Mouse (Mus musculus): ENCODE measurements around the gene Khk. TPM values are rescaled to one million over a fixed set of nuclear protein-coding genes. Genes with fewer than 3 reads are reported as not detected.

Khk gene
- polyA plus RNA-seq, 1 experiment, result 1,266 TPM

- peaks cover 36% of the 10 kb centered on the region for H3K4me1 ChIP-seq (ENCODE audit: control insufficient read depth, insufficient read depth, low read length)
These were observed 13.7 kb upstream of the Khk start, which contains the start of gene Ost4 for GRCm38 (mm10) chr5:30907413-30908059. TSS of gene Ost4 (minus strand) at chr5:30907788.

GRCm38 (mm10) chr5:30908426-30909299 is 12.6 kb upstream of the Khk start:
- Histone ChIP-seq H3K27me3 (replicated peaks; ENCODE audit: control insufficient read depth, insufficient read depth, low read length) (no peaks in the 10 kb centered on the region), H3K4me1 (ENCODE audit: control insufficient read depth, insufficient read depth, low read length) (peaks cover 36% of the 10 kb centered on the region), H3K4me3 (ENCODE audit: insufficient read depth, low read depth, low read length) (peak overlapping the region; percentile 74), H3K36me3 (ENCODE audit: control insufficient read depth, insufficient read depth, low read length) (no peaks in the 10 kb centered on the region), H3K27ac (ENCODE audit: insufficient read depth, low read depth, low read length) (peak overlapping the region; percentile 90)
- peak; percentile 61 for DNase-seq
- 23% methylated on average over 13 of the region's 13 CpGs for WGBS
- TF ChIP-seq CTCF (conservative IDR thresholded peaks at IDR 0.05; ENCODE audit: insufficient read depth, insufficient read length, low read depth, low read length), result no peak
- no peak for TF ChIP-seq POLR2A (IDR thresholded peaks at IDR 0.05; ENCODE audit: low read depth, low read length)

More at GRCm38 (mm10) chr5:30907413-30908059, 13.7 kb upstream of the Khk start, which contains the start of gene Ost4:
- peak; percentile 99 for DNase-seq
- no peaks in the 10 kb centered on the region for H3K36me3 ChIP-seq (ENCODE audit: control insufficient read depth, insufficient read depth, low read length)
- no peak for TF ChIP-seq CTCF (conservative IDR thresholded peaks at IDR 0.05; ENCODE audit: insufficient read depth, insufficient read length, low read depth, low read length)
- TF ChIP-seq POLR2A (IDR thresholded peaks at IDR 0.05; ENCODE audit: low read depth, low read length), result no peak
- peak within 1 kb of the TSS; percentile 74 for H3K4me3 ChIP-seq (ENCODE audit: insufficient read depth, low read depth, low read length)
- WGBS, result under 1% methylated on average over 58 of the region's 58 CpGs
- peak within 1 kb of the TSS; percentile 90 for H3K27ac ChIP-seq (ENCODE audit: insufficient read depth, low read depth, low read length)
- no peaks in the 10 kb centered on the region for H3K27me3 ChIP-seq (replicated peaks; ENCODE audit: control insufficient read depth, insufficient read depth, low read length)

GRCm38 (mm10) chr5:30909300-30909659 is 12.0 kb upstream of the Khk start:
- Histone ChIP-seq H3K36me3 (ENCODE audit: control insufficient read depth, insufficient read depth, low read length) (no peaks in the 10 kb centered on the region), H3K27me3 (replicated peaks; ENCODE audit: control insufficient read depth, insufficient read depth, low read length) (no peaks in the 10 kb centered on the region), H3K27ac (ENCODE audit: insufficient read depth, low read depth, low read length) (peak overlapping the region; percentile 90), H3K4me3 (ENCODE audit: insufficient read depth, low read depth, low read length) (no peak overlapping the region), H3K4me1 (ENCODE audit: control insufficient read depth, insufficient read depth, low read length) (peaks cover 36% of the 10 kb centered on the region)
- no peak for TF ChIP-seq CTCF (conservative IDR thresholded peaks at IDR 0.05; ENCODE audit: insufficient read depth, insufficient read length, low read depth, low read length)
- TF ChIP-seq POLR2A (IDR thresholded peaks at IDR 0.05; ENCODE audit: low read depth, low read length), result no peak
- WGBS, result 14% methylated on average over 7 of the region's 7 CpGs
- peak; percentile 94 for DNase-seq

GRCm38 (mm10) chr5:30909863-30910262 is 11.4 kb upstream of the Khk start:
- H3K36me3 ChIP-seq (ENCODE audit: control insufficient read depth, insufficient read depth, low read length), result no peaks in the 10 kb centered on the region
- peak overlapping the region; percentile 90 for H3K27ac ChIP-seq (ENCODE audit: insufficient read depth, low read depth, low read length)
- 82% methylated on average over 7 of the region's 7 CpGs for WGBS
- peaks cover 36% of the 10 kb centered on the region for H3K4me1 ChIP-seq (ENCODE audit: control insufficient read depth, insufficient read depth, low read length)
- no peak overlapping the region for H3K4me3 ChIP-seq (ENCODE audit: insufficient read depth, low read depth, low read length)
- H3K27me3 ChIP-seq (replicated peaks; ENCODE audit: control insufficient read depth, insufficient read depth, low read length), result no peaks in the 10 kb centered on the region
- no peak for DNase-seq
- no peak for TF ChIP-seq CTCF (conservative IDR thresholded peaks at IDR 0.05; ENCODE audit: insufficient read depth, insufficient read length, low read depth, low read length)
- no peak for TF ChIP-seq POLR2A (IDR thresholded peaks at IDR 0.05; ENCODE audit: low read depth, low read length)

- TF ChIP-seq CTCF (conservative IDR thresholded peaks at IDR 0.05; ENCODE audit: insufficient read depth, insufficient read length, low read depth, low read length) (no peak), POLR2A (IDR thresholded peaks at IDR 0.05; ENCODE audit: low read depth, low read length) (no peak)
- H3K36me3 ChIP-seq (ENCODE audit: control insufficient read depth, insufficient read depth, low read length), result no peaks in the 10 kb centered on the region
- H3K4me3 ChIP-seq (ENCODE audit: insufficient read depth, low read depth, low read length), result no peak overlapping the region
- H3K27me3 ChIP-seq (replicated peaks; ENCODE audit: control insufficient read depth, insufficient read depth, low read length), result no peaks in the 10 kb centered on the region
- peaks cover 39% of the 10 kb centered on the region for H3K4me1 ChIP-seq (ENCODE audit: control insufficient read depth, insufficient read depth, low read length)
- DNase-seq, result peak; percentile 63
- peak overlapping the region; percentile 34; the same call in 1 of the 2 replicates for H3K27ac ChIP-seq (ENCODE audit: insufficient read depth, low read depth, low read length)
These were observed 10.8 kb upstream of the Khk start for GRCm38 (mm10) chr5:30910481-30910880.

- Histone ChIP-seq H3K27me3 (replicated peaks; ENCODE audit: control insufficient read depth, insufficient read depth, low read length) (no peaks in the 10 kb centered on the region), H3K4me1 (ENCODE audit: control insufficient read depth, insufficient read depth, low read length) (peaks cover 42% of the 10 kb centered on the region), H3K4me3 (ENCODE audit: insufficient read depth, low read depth, low read length) (no peak overlapping the region), H3K27ac (ENCODE audit: insufficient read depth, low read depth, low read length) (peak overlapping the region; percentile 1; the same call in 1 of the 2 replicates), H3K36me3 (ENCODE audit: control insufficient read depth, insufficient read depth, low read length) (no peaks in the 10 kb centered on the region)
- WGBS, result 66% methylated on average over 5 of the region's 5 CpGs
- TF ChIP-seq CTCF (conservative IDR thresholded peaks at IDR 0.05; ENCODE audit: insufficient read depth, insufficient read length, low read depth, low read length) (no peak), POLR2A (IDR thresholded peaks at IDR 0.05; ENCODE audit: low read depth, low read length) (no peak)
- no peak for DNase-seq
These were observed 9.1 kb upstream of the Khk start for GRCm38 (mm10) chr5:30912156-30912555.
